Mouse (Mus musculus): ENCODE data around the gene Slc25a44.
"Not testable (repeated sequence)": the region's sequence is repeated elsewhere in the genome, so short reads cannot be mapped to it uniquely, and the experiment has no call there.

The Slc25a44 gene

DNA sequence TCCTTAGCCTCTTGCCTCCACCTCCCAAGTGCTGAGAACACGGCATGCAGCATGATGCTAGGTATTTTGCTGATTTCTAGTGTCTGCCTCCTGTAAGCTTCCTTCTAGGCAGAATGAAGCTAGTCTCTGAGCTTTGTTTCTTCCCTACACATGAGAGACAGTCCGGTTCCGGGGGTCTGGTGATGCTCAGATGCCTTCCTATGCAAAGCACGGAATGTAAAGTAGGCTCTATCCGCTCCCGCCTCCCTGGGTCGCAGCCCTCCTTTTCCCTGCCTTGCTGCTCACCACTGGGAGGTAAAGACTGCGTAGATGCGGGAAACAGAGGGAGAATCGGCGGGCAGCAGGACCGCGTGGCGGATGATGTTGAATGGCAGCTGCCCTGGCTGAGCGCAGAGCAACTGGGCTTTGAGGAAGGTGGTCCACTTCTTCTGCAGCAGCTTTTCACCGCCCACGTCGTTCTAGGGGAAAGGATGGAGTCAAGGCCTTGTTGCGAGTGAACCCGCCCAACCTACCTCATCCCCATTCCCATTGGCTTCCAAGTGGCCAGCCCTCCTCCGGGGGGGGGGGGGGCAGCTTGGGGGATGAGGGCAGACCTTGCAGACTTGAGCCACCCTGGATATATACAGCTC lies 24.6 kb upstream of the Slc25a44 start:
- DNase-seq (ENCODE audit: low spot score): no peak

DNA sequence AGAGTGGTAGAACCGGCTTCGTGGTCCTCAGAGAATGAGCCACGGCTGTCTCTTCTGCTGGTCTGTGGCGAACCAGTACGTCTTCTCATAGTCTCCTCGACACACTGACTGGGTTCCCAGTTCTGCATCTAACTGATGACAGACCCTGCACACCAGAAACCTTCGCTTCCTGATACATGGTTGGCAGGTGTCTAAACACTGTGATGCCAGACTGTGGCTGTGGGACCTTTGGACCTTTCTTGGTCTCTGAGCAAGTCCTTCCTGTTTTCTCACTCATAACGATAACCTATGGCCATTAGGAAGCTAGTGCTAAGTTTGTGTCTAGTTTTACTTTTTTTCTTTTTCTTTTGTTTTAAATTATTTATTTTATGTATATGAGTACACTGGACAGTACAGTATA lies 23.5 kb upstream of the Slc25a44 start:
- no peak for DNase-seq (ENCODE audit: low spot score)

DNA sequence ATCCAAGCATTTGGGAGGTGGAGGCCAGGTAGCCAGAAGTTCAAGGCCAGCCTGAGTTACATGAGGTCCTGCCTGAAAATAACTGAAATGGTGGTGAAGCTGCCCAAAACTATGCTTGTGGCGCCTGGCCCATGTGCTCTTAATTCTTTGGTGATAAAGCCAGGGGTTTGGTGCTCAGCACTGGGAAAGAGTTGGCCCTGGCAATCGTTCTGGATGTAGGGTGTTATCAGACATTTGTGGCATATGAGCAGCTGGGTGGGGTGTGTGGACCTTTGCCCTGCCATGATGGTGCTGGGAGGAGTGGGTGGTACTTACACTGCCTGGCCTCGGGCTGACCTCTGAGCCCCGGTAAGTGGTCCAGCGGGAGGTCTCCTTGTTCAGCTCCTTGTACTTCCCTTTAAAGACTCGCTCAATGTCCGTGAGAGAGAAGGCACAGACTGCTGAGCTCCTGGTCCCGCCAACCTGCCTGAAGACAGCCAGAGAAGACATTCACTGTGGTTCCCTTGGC lies 22.8 kb upstream of the Slc25a44 start:
- no peak for DNase-seq (ENCODE audit: low spot score)

DNA sequence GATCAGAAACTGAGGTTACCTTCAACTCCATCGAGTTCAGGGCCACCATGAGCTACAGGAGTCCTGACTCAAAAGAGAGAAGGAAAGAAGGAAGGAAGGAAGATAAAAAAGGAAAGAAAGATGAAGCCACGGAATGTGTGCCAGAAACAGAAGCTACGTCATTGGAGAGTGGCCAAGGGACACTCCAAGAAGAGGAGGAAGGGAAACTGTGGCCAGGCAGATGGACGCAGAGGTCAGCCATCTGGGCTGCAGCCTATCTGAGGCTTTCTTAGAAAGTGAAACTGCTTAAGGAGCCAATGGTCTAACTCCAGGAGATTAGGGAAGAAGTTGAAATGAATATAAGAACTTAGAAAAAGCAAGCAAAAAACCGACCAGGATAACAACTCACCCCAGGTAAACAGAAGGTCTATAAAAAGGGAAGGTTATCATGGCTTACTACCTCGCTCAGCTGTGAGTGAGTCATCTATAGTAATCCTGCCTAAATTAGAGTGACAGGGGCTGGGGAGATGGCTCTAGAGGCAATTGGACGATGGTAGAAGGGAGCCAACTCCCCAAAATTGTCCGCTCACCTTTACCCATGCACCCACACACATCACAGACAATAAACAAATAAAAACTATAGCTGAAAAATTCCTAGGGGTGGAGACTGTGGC lies 21.7 kb upstream of the Slc25a44 start:
- DNase-seq (ENCODE audit: low spot score): no peak

DNA sequence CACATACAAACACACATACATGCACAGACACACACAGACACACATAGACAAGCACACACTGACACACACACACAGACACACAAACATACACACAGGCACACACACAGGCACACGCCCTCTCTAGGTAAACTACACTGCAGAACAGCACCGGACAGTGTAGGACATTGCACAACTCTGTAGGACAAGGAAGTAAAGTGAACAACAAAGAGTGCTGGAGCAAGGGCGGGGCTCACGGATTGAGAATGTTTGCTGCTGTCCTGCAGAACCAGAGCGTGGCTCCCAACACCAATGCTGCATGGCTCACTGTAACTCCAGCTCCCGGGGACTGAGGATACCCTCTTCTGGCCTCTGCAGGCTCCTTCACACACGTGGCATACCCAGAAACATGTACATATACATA lies 17.9 kb upstream of the Slc25a44 start:
- no peak for DNase-seq (ENCODE audit: low spot score)

DNA sequence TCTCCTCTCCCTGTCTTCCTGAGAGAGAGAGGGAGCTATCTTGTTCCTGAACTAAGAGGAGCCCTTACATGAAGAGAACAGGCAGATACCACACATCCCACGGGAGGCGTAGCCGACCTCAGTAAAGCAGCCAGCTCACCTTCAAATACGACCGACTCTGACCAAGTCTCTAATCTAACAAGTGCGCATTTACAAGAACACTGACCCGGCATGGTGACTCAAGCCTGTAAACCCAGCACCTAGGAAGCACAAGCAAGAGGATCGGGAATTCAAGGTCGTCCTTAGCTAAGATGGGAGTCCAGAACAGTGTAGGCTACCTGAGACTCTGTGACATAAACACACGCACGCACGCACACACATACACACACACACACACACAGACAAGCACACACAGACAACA lies 17.5 kb upstream of the Slc25a44 start:
- no peak for DNase-seq (ENCODE audit: low spot score)

DNA sequence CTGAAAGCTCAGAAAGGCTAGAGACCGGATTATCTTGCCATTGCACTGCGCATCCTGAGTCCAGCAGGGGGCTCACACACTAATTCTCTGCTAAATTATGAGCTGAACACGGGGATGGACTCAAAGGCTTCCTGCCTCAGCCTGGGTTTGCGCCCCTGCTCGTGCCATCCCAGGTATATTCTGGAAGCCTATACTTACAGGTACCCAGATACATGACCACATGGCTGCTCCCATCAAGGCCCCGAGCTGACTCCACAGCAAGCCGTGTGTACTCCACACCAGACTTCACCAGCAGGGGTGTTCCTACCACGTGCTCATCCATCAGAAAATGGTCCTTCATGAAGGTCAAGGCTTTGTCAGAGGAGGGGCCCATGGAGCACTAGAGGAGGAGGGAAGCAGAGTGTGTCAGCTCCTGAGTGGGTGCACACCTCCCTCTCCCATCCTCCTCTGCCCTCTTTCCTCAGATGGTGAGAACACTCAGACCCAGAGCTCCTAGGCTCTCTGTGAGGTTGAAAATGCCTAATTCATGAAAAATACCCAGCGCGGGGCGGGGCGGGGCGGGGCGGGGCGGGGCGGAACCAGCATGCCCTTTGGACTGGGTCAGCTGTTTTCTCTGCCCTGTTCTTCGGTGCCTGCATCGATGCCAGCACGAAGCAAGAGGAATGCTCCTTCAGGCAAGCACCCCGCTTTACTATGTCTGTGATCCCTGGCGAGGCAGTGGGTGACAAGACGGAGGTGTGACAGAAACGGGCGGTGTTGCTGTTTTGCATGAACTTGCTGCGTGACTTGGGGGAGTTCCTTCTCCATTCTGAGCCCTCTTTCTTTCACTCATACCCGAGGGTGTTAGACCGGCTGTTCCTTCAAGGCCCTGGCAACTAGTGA lies 15.8 kb upstream of the Slc25a44 start:
- DNase-seq (ENCODE audit: low spot score): no peak

DNA sequence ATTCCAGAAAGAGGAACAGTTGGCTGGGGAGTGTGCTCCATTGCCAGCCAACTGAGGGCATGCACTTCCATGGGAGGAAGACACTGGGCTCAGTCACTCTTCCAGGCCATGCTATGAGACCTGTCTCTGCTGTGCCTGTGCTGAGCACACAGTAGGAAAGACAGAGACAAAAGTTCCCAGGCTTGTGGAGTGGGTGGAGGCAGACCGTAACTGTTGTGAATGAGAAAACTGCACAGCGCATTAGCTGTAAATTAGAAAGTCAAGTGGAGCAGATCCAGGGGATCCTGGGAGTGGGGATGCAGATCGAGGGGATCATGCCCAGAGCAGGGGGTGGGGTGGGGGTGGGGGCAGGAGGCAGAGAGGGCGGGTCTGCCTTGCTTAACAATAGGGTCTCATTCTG lies 14.6 kb upstream of the Slc25a44 start:
- DNase-seq (ENCODE audit: low spot score): no peak

DNA sequence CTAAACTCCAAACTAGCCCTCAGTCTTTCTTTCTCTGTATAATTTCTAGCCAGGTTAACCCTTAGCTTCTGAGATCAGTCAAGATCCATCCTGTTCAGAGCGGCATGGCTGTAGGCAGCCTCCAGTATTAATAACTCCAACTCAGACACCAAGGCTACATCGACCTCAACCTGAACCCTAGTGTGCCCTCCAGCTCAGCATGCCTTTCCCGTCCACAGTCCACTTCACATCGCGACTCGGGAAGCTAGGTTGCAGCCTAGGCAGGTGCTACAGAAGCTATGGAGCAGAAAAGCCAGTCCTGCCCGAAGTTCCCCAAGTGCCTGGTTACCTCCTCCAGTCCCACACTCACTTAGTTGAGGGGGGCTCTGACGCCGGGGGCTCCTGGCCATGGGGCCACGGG lies 12.5 kb upstream of the Slc25a44 start:
- no peak for DNase-seq (ENCODE audit: low spot score)

DNA sequence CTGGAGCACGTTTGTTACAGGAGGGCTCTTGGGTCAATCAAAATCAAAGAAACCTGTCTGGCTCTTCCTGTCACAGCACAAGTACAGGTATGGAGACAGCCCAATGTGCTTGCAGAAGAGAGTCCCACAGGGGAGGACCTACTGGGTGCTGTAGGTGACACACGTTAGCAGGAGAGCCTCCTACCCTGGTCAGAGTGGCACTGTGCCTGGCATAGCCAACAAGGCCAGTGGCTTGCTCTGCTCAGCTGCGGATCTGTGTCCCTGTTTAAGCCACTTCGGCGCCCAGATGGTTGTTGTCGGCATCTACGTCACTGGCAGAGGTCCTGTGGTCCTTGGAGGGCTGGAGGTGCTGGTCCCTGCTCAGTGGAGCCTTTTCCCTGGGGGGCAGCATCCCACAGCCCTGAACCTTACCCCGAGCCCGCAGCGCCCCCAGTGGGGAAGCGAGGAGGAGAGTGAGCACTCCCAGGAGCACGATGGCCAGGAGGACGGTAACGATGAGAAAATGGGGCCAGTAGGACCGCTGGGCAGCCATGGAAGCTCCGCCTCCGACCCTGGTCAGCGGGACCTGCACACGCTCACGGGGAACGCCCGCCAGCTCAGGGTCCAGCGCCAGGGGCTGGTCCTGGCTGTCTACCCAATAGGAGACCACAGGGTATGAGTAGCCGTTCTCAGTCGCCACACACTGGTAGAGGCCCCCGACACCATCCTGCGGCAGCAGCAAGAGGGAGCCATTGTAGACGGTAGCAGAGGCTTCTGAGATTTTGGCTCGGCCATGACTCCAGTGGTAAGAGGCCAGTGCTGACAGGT lies 11.7 kb upstream of the Slc25a44 start:
- DNase-seq (ENCODE audit: low spot score): no peak

DNA sequence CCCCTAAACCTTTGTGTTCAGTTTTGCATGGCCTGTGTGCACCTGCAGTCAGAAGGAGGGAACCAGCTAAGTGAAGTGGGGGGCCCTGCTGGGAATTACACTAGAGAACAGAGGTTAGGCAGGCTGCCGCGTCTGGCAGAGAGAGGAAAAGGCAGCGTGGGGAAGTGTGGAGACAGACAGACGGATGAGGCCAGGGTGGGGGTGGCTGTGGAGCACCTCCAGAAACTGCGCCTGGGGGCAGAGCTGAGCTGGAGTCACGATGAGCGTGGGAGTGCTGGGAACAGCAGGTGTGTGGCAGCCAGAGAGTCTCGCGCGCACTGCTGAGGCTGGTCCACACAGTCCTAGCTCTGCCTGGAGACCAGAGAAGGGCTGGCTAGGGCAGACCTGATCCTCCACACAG lies 10.6 kb upstream of the Slc25a44 start:
- no peak for DNase-seq (ENCODE audit: low spot score)

DNA sequence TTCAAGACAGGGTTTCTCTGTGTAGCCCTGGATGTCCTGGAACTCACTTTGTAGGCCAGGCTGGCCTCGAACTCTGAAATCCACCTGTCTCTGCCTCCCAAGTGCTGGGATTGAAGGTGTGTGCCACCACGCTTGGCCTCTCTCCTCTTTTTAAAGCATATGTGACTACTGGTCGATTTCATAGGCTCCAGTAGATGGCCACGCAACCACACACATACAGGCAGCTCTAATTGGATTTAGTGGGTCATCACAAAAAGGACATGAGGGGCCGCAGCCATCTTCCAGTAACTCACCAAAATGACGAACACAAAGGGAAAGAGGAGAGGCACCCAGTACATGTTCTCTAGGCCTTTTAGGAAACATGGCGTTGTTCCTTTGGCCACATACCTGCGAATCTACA lies 3.7 kb upstream of the Slc25a44 start:
- not testable (repeated sequence) for DNase-seq (ENCODE audit: low spot score)

DNA sequence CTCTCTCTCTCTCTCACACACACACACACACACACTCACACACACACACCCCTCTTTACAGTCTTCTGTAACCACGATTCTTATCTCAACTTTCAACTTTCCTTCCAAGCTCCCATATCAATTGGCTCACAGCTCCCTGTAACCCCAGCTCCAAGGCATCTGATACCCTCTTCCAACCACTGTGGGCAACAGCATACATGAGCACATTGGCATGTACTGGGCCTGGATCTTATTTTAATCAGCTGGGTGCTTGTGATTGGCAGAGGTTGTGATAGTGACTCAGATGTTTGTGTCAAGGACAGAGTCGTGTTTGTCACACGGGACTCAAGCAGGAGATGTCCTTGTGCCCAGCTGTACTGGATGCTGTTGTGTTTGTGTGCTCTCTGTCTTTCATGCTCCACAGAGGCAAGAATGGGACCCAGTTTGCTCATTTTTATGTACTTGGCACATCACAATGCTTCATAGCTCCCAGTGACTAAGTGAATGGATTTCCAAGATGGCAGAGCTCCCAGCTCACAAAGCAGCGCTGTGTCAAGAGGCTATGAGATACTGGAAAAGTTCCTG lies 2.5 kb upstream of the Slc25a44 start:
- DNase-seq (ENCODE audit: low spot score): no peak

DNA sequence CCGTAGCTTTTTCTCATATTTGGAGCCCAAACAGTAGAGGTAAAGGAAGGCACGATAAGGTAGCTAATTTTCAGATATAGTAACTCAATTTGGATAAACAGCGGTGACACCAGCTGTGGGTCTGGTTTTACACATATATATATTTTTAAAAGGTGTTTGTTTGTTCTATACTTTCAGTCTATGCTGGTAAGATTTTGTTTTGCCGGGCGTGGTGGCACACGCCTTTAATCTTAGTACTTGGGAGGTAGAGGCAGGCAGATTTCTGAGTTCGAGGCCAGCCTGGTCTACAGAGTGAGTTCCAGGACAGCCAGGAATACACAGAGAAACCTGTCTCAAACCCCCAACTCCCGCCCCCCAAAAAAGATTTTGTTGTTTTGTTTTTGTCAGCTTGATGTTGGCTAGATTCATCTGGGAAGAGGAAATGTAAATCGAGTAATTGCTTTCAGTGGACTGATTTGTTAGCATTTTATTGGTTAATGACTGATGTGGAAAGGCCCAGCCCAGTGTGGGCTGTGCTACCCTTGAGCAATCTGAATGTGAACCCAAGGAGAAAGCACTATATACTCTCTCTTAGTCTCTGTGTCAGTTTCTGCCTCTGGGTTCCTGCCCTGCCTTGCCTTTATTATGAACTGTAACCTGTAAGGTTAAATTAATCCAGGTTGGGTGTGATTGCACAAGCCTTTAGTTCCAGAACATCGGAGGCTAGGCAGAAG lies 925 bp upstream of the Slc25a44 start:
- no peak for DNase-seq (ENCODE audit: low spot score)

DNA sequence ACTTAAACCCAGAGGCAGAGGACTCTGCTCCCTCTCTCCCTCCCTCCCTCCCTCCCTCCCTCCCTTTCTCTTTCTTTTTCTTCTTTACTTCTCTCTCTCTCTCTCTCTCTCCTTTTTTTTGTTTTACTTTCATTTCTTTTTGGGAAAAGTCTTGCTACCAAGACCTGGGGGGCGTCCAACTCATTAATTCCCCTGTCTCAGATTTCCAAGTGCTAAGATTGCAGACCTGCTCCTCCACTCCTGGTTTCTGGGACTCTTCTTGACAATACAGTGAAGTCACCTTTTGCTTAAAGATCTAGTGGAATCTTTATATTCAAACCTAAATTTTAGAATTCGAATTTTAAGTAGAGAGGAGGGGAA lies 371 bp upstream of the Slc25a44 start:
- no peak for DNase-seq (ENCODE audit: low spot score)

DNA sequence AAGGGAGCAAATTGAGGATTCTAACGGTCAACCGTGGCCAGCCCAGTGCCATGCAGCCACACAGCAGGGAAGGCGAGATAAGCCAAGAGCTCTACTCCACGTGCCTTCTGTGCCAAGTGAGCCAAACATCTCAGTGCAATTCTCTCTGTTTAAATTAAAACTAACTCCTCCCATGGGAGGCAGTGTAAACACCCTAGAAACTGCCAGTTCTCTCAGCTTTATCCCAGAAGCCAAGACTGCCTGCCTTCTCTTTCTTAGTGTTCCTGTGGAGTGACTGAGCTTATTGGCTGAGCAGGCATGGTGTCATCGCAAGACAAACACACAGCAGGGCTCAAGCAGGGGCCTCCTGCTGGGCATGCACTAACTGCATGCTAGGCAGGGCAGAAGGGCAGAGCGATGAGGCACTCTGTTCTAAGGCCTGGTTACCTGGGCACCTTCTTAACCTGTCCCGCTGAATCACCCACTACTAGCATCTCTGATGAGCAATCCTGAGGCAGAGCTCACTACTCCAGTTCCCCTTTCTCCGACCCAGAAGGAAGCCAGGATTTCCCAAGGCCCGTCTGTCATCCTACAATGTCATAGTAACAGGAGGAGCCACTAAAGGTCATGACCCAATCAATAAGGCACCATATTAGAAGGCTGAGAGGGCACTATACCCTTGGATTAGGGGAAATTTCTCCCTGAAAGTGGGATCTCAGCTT lies 2.8 kb downstream of the Slc25a44 start:
- DNase-seq (ENCODE audit: low spot score): no peak

DNA sequence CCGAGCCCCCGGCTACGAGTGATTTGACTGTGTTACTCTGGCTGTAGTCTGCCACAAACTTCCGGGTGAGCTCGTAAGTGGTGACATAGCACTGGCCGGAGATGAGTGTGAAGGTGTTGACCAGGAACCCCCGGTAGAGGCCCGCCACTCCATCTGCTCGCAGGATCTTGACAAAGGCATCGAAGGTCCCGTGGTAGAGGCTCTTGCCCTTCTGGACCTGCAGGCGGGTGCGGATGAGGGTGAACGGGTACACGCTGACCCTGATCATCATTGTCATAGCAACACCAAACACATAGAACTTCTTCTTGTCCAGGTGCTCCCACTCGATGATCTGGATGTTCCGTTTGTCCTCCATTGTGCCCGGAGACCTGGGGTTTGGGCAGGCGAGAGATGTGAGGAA lies 4.2 kb downstream of the Slc25a44 start:
- DNase-seq (ENCODE audit: low spot score): no peak

DNA sequence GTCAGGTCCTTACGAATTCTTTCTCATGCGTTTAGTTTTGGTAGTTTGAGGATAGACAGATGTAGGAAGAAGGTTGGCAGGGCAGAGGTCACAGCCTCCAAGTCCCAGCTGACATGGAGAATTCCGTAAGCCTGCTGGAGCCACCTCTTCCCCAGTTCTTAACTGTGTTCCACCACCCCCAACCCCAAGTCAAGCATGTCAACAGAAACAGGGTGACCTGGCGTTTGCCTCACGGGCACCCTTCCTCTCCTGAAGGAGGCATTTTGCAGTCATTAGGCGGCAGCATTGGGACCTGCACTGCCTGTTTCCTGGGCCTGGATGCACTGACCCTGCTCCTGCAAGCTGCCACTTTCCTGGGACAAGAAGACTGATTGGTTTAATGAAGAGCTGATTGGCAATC lies 6.9 kb downstream of the Slc25a44 start:
- DNase-seq (ENCODE audit: low spot score): no peak

DNA sequence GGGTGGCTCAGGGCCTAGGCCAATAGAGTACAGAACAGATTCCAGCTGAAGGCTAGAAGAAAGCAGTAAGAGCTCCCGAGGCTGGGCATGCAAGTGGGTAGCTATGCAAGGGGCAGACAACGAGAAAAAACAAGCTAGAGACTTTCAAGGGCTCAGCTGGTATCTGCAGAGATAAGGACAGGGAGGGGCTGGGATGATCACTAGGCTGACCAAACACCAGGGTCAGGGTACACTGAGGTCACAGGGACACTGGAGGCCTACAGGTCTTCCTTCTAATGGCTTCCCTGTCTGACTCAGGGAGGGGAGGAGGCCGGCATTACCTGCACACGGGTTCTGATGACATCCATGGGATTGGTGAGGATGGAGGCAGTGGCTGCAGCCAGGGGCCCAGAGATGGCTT lies 9.3 kb downstream of the Slc25a44 start:
- DNase-seq (ENCODE audit: low spot score): no peak

DNA sequence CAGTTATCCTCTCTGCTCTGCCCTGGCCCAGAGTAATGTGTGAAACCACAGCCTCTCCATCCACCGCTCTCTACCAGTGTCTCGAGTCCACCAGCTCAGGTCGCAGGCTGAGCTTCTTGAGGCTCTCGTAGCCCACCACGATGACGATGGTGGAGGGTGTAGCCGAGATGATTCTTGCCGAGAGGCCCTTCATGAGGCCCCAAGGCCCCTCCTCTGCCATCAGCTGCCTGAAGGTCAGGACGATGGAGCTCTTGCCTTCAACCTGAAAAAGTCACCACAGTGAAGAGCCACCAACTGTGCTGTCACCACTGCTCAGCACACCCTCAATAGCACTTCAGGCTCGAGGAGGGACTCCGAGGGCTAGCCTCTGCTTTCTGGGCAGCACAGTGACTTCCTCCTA lies 12.3 kb downstream of the Slc25a44 start:
- DNase-seq (ENCODE audit: low spot score): no peak

DNA sequence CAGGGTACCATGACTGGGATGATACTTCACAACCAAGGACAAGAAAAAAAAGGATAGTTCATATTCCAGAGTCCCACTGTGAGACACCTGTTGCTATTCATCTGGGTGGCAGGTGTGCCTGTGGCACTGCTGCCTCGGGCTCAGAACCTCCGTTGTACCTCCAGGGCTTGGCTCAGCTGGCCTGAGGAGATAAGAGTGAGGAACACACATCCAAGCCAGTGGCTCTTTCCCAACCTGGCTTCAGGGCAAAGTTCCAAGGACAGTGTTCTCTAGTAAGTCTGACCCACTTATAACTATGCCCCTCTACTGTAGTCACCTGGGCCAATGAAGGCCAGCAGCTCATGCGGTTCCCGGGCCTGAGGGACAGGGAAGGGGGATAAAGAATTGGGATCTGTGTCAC lies 13.3 kb downstream of the Slc25a44 start:
- DNase-seq (ENCODE audit: low spot score): no peak

Measured in layer of hippocampus, adult 9-10 months (tissue).